Mouse (Mus musculus) kidney, postnatal 36 days (tissue): Measurements from ENCODE around the gene Gpcpd1.

Experiments
- DNase-seq, 2 experiments: peaks; one replicate each; pipeline ENCODE4 v3.0.0; 2021 to 2022; ENCODE audit warnings: mixed read lengths in 2 of 2

The Gpcpd1 gene

DNA sequence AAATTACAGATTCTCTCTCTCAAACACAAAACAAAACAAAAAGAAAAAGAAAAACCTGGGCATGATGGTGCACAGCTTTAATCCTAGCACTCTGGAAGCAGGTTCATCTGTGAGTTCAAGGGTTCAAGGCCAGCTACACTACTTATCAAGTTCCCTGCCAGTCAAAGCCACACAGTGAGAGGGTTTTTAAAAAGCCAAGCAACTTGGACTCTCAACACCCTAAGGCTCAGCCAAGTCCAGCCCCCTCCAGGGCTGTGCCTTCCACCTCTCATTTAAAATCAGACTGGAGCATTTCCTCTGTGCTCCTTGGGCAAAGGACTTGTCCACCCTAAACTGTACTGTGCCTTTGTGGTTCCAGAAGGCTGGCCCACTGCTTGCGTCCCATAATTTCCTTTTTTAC is 3.3 kb downstream of the Gpcpd1 start:
- DNase-seq, result peak; percentile 35 to 64

DNA sequence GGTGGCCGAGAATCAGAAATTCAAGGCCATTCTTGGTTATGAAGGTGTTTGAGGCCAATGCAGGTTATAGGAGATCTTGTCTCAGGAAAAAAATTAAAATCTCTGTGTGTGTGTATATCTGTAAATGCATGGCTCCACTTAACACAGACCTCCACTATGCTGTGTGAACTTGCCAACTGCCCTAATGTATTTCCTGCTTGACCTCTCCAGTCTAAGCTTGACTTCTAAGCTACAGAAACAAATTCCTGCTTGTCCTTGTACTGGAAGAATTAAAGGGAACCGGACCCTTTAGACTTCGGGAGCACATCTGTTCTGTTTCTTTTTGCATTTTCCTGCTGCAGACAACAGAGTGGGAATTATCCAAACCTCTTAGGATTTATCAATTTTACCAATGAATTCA is 4.4 kb downstream of the Gpcpd1 start:
- DNase-seq, result peak in 1 of 2 experiments; percentile 31

DNA sequence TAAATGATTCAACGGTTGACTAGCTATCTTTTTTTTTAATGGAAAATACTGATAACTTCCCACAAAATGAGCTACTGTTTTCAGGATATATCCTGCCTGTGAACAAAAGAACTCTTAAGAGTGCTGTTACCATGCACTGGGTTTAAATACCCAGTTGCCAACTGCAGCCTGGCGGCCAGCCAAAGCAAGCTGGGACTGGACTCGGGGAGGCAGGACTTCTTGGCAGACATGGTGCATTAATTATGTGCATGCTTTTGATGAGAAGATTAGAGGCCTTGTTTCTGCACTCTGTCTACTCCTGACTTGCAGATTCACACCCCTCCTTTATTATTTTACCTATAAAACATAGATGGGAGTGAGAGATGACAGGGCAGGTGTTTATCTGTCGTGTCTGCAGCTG is 5.3 kb downstream of the Gpcpd1 start:
- DNase-seq, result peak; percentile 93 to 95

DNA sequence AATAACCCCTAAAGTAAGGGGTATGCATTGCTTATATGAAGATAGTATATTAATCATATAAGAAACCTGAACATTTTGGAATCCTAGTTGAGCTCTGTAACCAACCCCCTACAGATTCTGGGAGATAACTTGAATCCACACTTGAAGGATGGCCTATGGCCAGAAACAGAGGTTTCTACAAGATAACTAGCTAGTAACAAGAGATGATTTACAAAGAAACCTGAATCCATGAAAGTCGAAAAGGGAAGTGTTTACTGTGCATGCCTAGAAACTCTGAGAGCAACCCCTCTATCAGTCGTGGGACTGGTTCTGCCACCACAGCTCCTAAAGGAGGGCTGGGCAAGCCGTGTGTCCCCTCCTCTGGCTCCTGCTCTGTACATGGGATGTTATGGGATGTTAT is 7.8 kb downstream of the Gpcpd1 start:
- DNase-seq, result no peak

DNA sequence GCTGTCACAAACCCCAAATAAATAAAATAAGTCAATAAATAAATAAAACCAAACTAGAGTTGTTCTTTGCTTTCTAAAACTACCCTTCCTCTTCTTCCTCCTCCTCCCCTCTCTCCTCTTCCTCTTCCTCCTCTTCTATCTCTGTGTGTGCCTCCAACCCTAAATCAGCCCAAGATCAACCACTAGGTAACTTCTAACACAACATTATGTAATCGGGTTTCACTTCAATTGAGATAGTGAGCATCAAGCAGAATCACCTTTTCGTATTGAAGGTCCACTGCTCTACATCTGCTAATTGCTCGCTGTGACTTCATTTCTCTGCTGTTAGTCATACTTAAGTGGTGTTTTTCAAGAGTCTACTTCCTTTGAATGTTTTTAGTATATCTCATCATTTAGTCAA is 8.8 kb downstream of the Gpcpd1 start:
- no peak for DNase-seq

DNA sequence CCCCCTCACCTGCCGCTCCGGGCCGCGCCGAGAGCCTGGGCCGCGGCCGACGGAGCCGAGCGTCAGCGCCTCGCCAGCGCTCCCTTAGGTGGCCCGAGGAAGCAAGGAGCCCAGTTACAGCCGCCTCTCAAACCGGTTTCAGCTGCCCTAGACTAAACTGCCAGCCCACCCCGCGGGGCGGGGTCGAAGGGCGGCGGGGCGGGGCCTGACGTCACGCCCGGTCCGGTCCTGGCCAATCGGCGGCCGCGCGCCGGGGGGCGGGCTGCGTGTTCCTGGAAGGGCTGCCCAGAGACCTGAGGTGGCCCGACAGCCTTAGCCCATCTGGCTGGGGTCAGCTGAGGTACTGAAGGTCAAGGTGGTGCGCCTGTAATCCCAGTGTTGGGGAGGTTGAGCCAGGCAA is 9.5 kb downstream of the Gpcpd1 start:
- peak; percentile 97 to 99 for DNase-seq

DNA sequence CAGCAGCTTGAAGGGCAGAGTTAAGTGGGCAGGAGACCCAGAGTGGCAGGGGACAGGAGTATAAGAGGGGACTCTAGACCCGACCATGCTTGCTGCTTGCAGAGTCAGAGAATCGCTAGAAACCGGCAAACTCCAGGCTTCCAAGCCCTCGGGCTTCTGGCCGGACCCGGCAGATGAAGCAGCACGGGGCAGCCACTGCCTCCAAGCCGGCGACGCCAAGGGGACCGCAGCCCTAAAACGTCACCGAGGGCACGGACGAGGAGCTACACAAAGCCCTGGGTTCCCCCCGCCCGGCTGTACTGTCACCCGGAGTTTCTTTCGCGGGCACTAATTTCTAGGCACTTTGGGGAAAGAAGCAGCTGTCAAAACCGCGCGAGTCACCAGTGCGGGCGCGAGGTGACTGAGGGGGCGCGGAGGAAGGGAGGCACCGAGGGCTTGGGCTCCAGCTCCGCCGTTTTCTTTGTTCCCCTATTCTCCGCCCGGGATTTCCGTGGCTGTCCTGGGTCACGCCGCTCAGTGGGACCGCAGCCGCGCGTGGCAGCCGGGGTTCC is 10.0 kb downstream of the Gpcpd1 start:
- peak in 1 of 2 experiments; percentile 70 for DNase-seq

DNA sequence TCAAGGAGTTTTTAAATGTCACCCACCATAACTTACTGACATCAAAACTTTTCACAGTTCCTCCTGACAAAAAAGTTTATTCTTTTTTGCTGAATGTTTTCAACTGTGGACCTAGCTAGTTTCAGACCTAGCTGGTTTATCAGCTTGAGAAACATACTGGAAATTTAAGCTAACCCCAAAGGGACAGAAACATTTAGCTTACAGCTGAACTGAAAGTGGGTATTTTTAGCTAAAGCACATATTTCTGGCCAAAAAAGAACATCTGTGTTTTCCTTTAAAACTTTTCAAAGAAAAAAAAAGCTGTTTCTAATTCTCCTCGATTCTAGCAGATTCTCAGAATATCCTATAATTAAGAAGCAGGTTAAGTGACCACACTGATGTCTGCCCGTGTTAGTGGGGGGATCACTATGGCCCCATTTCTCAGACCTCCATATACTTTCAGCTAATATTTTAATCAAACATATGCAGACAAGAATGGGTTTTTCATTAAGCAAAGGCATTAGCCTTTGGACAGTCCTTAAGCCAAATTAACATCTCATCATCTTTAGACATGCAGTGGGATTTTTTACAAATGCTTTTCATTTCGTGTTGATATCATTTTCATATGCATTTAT is 10.9 kb downstream of the Gpcpd1 start:
- no peak for DNase-seq

DNA sequence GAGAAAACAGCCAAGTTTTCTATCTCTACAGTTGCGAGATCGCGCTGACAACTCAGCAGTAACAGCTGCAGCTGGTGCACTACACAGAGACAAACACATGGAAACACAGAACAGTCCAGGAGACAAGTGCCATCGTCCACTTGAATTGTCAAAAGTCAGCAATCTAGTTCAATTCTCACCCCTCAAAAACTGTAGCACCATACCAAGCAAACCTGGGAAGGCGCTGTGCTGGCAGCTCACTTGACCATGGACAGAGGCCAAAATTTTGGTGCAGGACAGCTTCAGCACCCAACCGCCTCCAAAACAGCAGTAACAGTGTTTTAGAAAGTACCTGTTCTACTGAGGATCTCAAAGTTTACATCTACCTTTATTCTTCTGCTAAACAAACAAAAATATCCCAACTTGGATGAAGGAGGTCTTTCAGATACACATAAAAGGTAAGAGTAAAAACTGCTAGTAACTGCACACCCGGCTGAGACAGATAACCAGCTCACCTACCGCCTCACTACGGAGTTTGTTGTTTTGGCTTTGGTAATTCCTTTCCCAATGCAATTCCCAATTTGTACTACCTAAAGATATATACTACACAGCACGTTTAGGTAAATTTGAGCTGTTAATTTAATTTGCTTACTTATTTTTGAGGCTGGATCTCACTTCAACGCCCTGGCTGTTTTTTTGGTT is 11.6 kb downstream of the Gpcpd1 start:
- DNase-seq, result peak; percentile 73 to 83

DNA sequence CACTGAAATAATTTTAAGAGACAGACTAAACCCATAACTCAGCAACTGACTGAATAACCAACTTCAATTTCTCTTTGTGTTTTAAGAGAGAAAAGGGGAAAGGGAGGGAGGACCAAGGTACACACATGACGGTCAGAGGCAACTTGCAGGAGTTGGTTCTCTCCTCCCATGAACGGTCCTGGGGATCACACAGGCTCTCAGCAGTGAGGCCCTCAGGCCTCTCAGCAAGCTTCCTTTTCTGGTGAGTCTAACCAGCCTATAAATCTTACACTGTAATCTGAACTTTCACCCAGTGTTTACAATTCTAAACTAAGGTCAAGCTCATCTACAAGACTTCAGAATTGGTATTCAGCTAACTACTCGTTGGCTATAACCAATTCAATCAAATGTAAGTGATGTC is 12.3 kb downstream of the Gpcpd1 start:
- peak in 1 of 2 experiments; percentile 26 for DNase-seq

DNA sequence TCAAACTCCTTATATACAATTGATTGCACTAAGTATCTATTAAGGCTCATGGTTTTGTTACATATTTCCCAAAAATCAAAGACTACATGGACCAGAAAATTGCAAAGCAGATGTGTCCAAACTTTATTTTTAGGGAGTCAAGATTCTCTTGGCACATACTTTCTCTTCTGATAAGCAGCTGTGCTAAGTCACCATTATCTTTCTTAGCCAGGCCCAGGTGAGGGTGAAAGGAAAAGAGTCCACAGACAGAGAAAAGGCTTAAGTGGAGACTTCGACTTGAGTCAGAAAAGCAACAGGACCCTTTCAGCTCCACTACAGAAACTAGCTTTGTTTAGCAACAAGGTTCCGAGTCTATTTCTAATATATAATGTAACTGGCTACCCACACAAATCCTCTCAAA is 14.2 kb downstream of the Gpcpd1 start:
- DNase-seq, result no peak

DNA sequence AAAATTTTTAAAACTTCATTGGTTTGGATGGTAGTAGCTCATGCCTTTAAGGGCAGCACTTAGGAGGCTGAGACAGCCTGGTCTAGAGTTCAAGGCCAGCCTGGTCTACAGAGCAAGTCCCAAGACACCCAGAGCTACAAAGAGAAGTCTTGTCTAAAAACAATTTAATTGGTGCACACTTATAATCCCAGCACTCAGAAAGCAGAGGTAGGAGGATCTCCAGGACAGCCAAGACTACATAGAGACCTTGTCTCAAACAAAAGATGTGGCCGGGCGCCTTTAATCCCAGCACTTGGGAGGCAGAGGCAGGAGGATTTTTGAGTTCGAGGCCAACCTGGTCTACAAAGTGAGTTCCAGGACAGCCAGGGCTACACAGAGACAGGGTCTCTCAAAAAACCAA is 14.9 kb downstream of the Gpcpd1 start:
- no peak for DNase-seq

DNA sequence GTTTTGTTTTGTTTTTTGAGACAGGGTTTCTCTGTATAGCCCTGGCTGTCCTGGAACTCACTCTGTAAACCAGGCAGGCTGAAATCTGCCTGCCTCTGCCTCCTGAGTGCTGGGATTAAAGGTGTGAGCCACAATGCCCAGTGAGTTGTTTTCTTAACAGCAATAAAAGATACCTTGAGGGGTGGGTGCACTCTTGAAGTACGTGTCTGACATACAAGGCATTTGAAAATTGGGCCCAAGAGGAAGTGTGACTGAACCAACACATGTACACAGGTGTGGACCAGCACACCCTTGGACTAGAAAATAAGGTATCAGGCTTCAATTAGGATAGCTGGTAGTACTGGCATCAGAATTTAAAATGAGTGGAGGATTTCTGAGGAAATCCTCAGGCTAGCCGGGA is 16.2 kb downstream of the Gpcpd1 start:
- no peak for DNase-seq

DNA sequence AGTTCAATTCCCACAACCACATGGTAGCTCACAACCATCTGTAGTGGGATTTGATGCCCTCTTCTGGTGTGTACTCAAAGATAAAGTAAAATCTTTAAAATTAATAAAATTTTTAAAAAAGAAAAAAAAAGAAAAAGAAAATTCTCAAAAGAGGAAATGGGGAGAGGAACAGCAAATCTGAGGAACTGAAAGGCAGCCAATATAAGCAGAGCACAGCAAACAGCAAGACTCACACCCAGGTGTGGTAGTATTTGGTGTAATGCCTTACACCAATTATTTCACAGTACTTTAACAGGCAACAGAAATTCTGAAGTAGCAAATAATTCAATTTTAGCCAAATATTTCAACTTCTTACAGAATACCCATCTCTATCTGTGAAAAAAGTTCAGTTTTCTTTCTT is 16.7 kb downstream of the Gpcpd1 start:
- DNase-seq, result no peak

DNA sequence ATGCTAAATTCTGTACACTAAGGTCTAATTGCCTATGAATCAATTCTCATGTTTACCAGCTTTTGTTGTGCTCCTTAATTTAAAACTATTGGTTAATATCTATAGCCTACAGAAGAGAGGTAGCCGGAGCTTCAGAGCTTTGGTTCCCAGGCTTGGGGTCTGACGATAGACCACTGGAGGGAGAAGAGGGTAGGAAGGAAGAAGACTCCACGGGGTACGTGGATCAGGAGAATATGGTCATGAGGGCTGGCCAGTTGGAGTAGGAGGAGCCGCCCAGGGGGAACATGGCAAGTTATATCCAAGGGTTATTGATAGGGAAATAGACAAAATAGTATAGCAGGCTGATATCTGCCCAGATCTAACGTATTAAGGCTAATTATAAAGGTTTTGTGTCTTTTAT is 17.8 kb downstream of the Gpcpd1 start:
- DNase-seq, result no peak

DNA sequence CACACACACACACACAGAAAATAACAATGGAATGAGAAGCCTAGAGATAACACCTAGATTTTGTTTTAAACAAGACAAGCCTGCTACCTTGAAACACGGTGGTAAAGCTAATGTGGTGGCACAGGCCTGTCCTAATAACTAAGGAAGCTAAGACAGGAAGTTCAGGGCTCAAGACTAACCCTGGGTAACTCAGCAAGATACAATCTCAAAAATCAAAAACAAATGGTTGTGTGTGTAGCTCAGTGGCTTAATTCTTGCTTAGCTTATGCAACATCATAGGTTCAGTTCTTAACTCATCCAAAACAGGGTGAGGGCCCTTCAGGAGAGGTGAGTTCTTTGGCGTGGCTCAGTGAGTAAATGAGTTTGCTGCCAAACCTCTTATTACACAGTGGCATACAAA is 20.1 kb downstream of the Gpcpd1 start:
- DNase-seq, result no peak

DNA sequence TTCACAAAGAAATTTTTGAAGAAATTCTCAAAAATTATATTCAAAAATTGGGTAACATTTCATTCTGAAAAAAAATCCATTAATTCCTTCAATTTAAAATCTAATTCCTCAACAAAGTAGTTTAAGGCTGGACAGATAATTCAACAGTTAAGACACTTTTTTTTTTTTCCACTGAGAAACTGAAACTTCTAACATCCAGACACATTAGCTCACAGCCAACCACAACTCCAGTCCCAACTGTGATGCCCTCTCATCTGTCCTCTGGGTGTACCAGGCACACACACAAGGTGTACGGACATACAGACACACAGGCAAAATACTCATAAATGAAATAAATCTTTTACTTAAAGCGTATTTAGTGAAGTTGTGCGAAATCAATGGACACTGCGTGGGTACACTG is 25.7 kb downstream of the Gpcpd1 start:
- no peak for DNase-seq

DNA sequence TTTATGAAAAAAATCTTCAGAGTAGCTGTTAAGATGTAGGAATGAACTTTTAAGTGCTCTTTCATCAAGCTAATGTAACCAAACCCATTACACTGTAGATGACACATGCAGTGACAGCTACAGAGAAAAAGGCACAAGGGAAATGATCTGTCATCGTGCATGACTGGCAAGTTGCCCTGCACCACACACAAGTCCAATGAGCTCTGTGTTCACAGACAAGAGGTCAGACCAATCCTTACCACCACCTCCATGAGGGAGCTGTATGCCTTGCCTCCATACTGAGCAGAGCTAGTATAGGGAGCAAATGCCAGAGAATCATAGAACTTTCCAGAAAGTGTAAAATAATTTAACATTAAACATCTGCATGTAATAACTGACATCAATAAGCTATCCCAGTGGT is 59.7 kb downstream of the Gpcpd1 start:
- DNase-seq, result no peak

DNA sequence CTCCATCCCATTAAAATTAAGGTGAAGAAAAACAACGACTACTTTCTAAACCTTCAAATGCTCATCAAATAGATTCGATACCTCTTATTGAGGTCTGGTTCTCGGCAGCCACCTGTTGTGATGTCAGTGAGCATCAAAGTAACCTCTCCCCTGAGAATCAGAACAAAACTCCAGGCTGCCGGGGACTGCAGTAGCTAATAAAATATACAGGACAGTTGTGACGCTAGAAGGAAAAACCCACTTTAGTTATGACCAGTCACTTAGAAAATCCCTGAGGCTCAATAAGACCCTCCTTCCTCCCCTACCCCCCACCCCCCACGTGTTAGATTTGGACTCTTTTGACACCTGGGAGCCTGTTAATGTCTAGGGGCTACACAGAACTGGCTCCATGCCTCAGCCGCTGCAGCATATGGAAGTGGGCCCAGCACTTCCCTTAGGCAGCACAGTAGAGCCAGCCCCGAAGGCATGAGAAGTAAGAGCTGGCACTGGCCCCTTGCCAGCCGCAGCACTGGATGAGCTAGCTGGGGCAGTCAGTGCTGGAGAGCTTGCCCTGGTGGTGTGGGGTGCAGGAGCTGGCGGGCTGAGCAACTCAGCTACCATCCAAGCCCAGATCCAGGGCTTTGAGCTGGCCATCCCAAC is 60.5 kb downstream of the Gpcpd1 start:
- DNase-seq, result peak in 1 of 2 experiments; percentile 30

DNA sequence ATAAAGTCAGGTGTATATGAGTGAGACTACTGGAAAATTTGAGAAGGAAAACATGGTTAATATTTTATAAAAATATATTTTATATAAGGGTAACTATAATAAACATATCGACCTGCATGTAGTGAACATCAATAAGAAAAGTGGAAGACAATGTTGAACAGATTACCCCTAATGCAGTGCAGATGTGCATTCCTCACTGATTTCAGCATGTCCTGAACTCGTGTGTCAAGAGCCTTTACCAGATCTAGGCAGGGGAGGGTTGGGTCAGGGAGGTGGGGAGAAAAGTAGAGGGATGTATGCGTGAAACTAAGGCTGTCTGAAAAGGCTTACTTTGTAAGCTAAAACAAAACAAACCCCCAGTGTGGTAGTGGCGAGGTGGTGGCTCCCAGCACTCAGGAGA is 61.4 kb downstream of the Gpcpd1 start:
- no peak for DNase-seq

DNA sequence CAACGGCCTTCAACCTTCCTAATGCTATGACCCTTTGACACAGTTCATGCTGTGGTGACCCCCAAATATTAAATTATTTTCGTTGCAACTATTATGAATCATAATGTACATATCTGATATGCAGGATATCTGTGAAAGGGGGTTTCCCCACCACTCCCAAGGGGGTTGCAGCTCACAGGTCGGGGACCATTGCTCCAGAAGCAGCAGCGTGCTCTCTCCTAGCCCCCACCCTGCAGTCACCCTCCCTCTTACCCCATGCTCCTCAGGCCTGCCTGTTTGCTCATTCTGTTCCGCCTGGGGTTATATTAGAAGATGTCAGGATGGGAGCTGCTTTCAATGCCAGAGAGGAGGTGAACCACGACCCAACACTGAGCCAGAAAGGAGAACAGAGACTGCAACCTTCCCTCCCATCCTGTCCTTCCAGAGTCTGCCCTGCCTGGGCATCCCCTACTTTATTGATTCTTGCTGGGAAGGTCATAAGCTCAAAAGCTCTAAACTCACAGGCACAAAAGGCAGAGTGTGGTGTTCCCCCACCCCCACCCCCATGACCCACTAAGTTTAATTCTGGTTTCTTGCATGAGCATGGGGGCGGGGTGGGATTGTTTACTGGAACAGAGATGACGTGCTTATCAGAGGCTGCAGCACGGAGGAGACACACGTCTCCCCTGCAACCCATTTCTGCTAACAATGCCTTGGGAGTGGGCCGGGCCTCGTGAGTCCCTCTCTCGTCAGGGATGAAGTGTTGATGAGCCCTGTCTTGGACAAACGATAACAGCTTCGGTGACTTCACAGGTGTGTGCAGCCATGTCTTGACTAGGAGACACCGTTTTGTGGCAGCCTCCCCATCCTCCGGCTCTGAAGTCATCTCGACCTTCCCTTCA is 69.3 kb downstream of the Gpcpd1 start:
- DNase-seq, result no peak

DNA sequence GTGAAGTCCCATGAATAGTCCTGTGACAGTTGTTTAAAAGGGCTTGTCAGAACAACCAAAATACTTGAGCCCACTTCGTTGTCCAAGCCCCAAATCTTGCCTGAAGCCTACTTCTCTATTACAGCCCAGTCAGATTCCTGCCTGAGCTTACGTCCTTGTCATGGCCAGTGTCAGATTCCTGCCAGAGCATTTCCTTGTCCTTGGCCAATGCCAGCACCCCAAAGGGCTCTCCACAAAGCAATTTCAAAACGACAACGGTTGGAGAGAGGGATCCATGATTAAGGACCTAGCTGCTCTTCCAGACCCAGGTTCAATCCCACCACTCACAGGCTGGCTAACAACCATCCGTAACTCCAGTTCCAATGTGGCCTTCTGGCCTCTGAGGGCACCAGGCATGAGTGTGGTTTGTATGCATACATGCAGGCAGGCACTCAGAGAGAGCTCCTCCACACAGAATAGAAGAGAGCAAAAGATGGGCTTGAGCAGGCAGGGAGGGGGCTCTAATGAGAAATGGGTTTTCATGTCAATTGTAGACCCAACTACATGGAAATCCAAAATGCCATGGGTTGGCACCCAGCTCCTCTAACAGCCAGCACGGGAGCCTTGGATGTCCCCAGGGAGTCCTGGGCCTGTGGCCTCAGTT is 70.2 kb downstream of the Gpcpd1 start:
- DNase-seq, result no peak
